Mouse (Mus musculus) erythroid progenitor cell, adult 5-6 weeks (primary cell): Measurements from ENCODE around the gene Kctd20. TPM values are rescaled to one million over a fixed set of nuclear protein-coding genes. Genes with fewer than 3 reads are reported as not detected.

Source experiments
- ATAC-seq: replicated peaks from 2 replicates; pipeline ENCODE4 v1.8.0; 2016; ENCODE audit warnings: moderate number of reproducible peaks, mild to moderate bottlenecking, moderate TSS enrichment, inconsistent platforms; ENCODE audit not compliant: poor library complexity, low FRiP score, severe bottlenecking
- total RNA-seq, 2 experiments: library from RNA; stranded (forward) in 1 of 2; stranded (reverse) in 1 of 2; fragments of 150-400 nt in 1 of 2; fragments of 186-747, 209-891 nt in 1 of 2; gene quantifications; 2 replicates each; pipeline versions ENCODE4 v1.2.3 to v1.2.4; 2015 to 2017; ENCODE audit warnings: low replicate concordance in 2 of 2

The Kctd20 gene
- 63.1 and 88.4 TPM in 2 replicates for total RNA-seq (2015; ENCODE audit: low replicate concordance)
- total RNA-seq (2017; ENCODE audit: low replicate concordance), result 82.3 and 128 TPM in 2 replicates

- ATAC-seq, result peak; percentile 86
Observed at GRCm38 (mm10) chr17:28951831-28952799, at the start of gene Kctd20. TSS of gene Kctd20 (plus strand) at chr17:28951950.

DNA sequence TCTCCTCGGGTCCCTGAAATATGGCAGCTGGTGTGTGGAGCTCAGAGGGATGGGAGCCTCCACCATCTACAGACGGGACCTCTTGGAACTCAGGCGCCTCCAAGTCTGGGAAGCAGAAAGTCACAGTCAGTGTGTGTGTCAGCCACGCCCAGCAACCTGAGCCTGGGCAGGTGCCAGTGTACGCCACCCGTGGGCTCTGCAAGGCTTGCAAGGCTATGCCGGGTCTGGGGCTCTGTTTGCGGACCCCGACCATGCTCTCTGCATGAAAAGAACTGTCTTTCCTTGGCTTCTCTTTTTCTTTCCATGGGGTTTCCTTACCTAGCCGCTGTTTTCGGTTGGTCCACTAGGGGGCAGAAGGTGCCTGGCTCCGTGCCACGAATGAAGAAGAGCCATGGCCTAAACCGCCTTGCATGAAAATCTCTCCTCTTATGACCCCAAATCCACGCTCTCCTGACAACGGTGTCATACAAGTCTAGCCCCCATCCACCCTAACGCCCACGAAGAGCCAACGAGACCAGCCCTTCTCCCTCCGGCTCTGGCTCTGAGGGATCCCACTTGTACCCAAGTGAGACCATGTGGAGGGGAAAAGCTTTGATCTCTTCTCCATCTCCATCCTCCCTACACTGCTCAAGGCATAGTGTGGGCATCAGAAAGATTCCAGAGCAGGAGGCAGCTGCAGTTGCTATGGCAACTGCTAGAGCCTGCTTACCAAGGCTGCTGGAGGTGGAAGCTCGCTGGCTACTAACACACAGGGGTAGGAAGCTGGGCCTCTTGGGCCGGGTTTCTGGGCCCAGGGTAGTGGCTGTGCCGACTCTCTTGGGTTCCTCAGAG lies 47.0 kb upstream of the Kctd20 start:
- peak; percentile 57 for ATAC-seq

GRCm38 (mm10) chr17:28905377-28905916 lies 46.3 kb upstream of the Kctd20 start:
- no peak for ATAC-seq

DNA sequence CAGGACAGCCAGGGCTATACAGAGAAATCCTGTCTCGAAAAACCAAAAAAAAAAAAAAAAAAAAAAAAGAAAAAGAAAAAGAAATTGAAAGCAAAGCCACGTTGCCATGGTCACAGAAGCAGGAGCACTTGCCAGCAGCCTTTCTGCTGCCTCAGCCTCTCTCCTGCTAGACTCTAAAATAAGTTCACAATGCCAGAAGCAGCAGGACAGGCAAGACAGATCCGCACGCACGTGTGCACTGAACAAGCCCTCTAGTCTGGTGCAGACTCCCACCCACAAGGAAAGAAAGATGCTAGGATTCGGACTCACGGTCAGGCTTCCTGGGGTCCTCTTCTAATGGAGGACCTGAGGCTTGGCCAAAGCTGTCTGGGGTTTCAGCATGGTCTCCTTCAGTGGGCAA lies 43.8 kb upstream of the Kctd20 start:
- no peak for ATAC-seq

DNA sequence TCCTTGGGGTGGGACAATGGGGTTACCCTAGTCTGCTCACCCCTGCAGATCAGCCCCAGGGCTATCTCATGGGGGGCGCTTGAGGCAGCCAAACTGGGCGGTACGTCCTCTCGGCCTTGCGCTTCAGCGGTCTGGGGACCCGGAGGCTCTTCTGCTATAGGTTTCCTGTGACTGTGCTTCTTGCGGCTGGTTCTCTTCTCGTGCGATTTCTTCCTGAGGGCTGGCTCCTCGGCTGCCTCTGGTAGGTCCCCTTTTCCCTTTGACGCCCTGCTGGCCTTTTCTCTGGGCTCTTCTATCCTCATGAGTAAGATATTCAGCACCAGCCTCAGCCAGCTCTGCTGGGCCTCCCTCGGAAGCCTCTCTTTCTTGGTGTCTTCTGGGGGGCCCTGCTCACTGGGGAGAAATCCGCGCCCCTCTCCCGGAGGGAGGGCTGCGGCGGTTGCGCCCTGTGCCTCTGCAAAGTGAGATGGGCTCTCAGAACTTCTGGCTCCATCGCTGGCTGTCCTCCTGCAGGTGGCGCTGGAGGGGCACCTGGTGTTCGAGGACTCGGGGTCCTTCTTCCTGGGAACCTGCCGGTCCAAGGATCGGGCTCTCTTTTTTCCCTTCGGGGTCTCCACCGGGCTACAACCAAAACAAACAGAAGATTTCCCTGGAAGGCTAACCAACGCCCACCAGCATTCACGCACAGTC lies 42.4 kb upstream of the Kctd20 start:
- no peak for ATAC-seq

- ATAC-seq, result no peak
Observed at GRCm38 (mm10) chr17:28910139-28910538, 41.6 kb upstream of the Kctd20 start.

DNA sequence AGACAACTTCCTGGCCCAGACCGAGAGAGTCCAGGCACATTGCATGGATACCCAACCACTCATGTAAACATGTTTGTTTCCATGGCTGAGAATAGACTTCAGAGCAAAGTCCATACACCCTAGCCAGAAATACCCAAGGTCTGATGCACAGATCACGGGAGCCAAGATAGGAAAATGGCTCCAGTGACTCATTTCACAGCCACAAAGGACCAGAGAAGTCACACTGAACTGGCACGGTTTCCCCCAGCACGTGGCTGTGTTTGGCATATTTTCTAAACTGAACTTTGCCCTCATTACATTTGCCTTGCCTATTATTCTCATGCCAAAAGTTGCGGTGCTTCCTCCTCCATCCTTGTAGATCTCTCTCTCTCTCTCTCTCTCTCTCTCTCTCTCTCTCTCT lies 38.5 kb upstream of the Kctd20 start:
- ATAC-seq, result no peak

- no peak for ATAC-seq
Observed at GRCm38 (mm10) chr17:28913940-28914339, 37.8 kb upstream of the Kctd20 start.

DNA sequence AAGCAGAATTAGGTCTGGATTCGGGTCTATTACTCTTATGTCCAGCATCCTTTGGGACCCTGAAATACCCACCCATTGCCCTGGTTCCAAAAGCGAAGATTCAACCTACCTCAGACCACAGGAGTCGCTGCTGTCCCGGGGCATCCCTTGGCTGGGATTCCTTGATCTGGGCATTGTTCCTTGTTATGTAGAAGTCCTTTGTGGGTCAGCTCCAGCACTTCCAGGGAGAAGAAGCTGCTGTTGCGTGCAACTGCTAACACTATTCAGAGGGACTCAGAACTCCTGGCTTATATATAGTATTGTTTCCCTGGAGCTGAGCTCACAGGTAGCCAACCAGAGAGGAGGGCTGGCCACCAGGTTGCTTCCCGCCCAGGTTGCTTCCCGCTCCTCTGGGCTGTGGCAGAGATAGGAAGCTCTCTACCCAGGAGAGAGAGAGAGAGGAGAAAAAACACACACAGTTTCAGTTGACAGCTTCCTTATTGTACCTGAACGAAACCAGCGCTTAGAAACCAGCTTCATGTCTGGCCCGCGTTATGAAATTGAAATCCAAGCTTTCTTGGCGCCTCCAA lies 36.6 kb upstream of the Kctd20 start, which contains the start of gene 4930539E08Rik:
4930539E08Rik (minus strand) TSS at position 265 of the 569 bp plus-strand sequence.
- no peak for ATAC-seq

DNA sequence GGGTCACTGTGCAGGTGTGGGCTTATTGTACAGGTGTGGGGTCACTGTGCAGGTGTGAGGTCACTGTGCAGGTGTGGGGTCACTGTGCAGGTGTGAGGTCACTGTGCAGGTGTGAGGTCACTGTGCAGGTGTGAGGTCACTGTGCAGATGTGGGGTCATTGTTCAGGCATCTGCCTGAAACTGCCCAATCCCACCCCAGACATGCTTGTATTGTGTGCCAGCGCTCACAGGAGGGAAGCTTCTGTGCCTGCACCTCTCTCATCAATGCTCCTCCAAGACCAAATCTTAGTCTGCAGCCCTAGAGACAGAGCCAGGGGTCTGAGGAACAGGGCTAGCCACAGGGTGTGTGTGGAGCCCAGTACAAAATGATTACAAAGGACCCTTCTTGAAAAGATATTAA lies 35.2 kb upstream of the Kctd20 start:
- ATAC-seq, result no peak

DNA sequence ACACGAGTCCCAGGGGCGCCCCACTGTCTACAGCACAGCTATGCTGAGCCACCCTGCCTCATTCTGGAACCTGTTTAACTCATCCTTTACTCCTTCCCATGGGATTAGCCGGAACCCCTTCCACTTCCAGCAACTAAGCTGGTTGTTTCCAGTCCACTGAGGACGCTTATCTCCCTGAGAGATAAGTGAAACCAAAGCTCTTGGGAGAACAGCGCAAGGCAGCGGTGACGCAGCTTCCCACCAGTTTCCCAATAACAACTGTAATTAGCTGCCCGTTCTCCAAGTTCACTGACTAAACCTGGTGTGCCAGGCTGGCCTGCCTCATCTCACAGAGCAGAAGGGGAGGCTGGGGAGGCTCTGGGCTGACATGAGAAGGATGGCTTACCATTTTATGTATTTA lies 30.7 kb upstream of the Kctd20 start:
- no peak for ATAC-seq

DNA sequence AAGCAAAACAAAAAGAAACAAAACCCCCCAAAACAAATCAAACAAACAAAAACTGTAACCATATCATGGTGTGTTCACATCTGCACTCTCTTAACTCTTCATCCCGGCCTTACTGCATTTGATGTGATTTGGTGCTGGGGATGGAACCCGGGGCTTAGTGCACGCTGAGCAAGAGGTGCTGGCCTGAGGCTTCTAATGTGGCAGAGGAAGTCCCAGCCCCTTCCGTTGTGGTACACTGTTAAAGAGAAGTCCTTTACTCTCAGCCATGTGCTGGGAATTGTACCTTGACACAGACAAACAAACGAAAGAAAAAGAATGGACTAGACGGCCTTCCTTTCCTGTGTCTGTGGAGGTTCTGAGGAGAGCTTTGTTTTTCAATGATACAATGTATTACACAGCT lies 29.7 kb upstream of the Kctd20 start:
- no peak for ATAC-seq

DNA sequence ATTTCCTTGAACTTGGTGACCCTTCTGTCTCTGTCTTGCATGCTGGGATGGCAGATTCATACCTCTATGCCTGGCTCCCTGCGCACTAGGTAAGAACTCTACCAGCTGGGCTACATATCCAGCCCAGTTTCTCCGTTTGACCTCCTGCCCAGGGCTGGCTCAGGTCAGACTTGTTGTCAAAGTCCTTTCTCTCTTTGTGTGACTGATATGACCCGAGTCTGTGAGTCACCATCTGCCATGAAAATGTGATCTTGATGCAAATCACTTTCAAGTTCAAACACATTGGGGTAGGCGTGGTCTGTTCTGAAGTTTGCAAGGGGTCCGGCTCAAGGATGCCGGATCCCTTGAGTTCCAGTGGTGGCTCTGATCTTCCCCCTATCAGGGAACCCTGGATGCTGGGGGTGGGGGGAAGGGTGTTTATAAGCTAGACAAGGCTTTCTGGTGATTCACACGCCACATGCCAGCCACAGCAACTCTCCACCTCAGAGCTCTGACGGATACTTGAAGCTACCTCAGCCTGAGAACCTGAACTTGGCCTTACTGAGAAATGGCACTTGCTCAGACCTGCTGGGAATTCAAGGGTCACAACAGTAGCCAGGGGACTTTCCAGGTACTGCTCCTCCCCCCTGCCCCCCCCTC lies 26.7 kb upstream of the Kctd20 start:
- ATAC-seq, result no peak

DNA sequence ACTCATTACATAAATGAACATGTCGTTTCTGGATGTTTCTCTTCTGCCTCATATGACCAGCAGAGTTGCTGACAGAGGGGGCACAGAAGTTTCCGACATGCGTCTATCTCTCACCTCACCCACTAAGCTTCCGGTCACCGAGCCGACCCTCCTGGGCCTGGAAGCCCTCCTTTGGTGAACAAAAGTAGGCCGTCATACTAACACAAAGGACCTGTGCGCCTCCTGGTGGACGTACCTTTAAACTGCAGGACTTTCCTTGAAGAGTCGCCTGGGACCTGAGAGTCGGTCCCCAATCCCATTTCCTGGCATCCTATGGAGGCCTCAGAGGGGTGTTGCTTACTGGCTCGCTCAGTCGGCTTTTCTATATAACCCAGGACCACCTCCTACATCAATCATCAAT lies 25.4 kb upstream of the Kctd20 start:
- ATAC-seq, result 0 out of 2 replicates have a peak, but pooled peaks have one; percentile 28

DNA sequence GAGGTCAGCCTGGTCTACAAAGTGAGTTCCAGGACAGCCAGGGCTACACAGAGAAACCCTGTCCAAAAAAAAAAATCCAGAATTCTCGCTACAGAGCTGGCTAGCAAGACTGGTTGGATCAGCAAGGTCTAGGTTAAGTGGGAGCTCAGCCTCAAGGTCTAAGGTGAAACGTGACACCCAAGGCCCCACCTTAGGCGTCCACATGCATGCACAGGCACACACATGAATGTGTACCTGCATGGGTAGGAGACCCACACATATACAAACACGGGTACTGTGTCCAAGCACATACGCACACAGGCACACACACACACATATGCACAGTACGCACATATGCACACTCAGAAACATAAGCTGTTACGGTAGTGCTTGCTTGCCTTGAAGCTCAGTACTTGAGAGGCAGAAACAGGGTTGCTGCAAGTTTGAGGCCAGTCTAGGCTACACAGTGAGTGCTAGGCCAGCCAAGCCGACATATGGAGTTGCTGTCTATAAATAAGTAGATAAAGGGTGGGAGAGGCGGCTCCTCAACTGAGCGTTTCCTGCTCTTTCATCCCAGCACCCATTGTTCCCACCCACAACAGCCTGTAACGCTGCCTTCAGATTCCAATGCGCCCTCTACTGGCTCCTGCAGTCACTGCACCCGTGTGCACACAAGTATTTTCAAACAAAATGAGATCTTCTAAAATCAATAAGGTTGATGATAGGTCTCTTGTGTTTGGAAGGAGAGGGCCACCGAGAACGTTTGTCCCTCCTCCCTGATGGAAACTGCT lies 24.7 kb upstream of the Kctd20 start:
- ATAC-seq, result peak; percentile 55

GRCm38 (mm10) chr17:28928004-28928403 lies 23.7 kb upstream of the Kctd20 start:
- no peak for ATAC-seq

DNA sequence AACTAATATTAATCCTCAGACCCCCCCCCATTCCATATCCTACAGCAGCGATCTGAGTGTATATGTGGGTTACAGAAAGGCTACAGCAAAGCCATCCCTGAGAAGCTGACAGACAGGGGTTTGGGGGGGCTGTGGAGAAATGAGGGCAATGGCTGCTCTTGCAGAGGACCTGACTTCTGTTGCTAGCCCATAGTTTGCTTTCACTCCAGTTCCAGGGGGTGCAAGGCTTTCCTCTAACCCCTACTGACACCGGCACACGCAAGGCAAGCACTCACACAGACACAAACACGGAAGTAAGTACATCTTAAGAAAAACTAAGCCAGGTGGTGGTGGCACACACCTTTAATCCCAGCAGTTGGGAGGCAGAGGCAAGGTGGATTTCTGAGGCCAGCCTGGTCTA lies 22.4 kb upstream of the Kctd20 start:
- ATAC-seq, result no peak
